Mouse (Mus musculus) lung, adult 2 months (tissue): ENCODE results near the gene Hes7. TPM values are rescaled to one million over a fixed set of nuclear protein-coding genes. Genes with fewer than 3 reads are reported as not detected.

Experiments used
- DNase-seq: peaks from one replicate; pipeline ENCODE4 v3.0.0; 2022
- H3K4me1 ChIP-seq: fragments of 200-500 bp; 2 replicates; pipeline ENCODE4 v1.6.1; 2011; ENCODE audit warnings: low read length; ENCODE audit not compliant: control insufficient read depth, insufficient read depth
- H3K4me3 ChIP-seq: fragments of 200-500 bp; replicated peaks from 2 replicates; pipeline ENCODE3; 2011; ENCODE audit warnings: low read depth, mild to moderate bottlenecking, control low read depth, low read length; ENCODE audit errors: extremely low read depth
- CTCF ChIP-seq: fragments of 200-500 bp; IDR thresholded peaks from 2 replicates; pipeline ENCODE4 v1.5.1; 2011; ENCODE audit warnings: mild to moderate bottlenecking, low read length, control low read depth; ENCODE audit not compliant: insufficient read depth
- POLR2A ChIP-seq: fragments of 200-500 bp; IDR thresholded peaks from 2 replicates; pipeline ENCODE4 v1.6.1; 2011; ENCODE audit warnings: low read depth, mild to moderate bottlenecking, control low read depth, low read length, borderline replicate concordance; ENCODE audit errors: extremely low read depth
- WGBS: fragments of 180-500 bp; shearing (Covaris S2); methylation state at CpG from one replicate; pipeline ENCODE4 v1.1.7; 2018; 5-methylcytosine and 5-hydroxymethylcytosine counted together
- polyA plus RNA-seq: library from polyadenylated mRNA; depleted of rRNA; stranded (reverse); fragments of >200 nt; gene quantifications from 2 replicates; pipeline ENCODE4 v1.2.3, GENCODE M21; 2012

The Hes7 gene
- polyA plus RNA-seq, 1 experiment, result 0.25 TPM

DNA sequence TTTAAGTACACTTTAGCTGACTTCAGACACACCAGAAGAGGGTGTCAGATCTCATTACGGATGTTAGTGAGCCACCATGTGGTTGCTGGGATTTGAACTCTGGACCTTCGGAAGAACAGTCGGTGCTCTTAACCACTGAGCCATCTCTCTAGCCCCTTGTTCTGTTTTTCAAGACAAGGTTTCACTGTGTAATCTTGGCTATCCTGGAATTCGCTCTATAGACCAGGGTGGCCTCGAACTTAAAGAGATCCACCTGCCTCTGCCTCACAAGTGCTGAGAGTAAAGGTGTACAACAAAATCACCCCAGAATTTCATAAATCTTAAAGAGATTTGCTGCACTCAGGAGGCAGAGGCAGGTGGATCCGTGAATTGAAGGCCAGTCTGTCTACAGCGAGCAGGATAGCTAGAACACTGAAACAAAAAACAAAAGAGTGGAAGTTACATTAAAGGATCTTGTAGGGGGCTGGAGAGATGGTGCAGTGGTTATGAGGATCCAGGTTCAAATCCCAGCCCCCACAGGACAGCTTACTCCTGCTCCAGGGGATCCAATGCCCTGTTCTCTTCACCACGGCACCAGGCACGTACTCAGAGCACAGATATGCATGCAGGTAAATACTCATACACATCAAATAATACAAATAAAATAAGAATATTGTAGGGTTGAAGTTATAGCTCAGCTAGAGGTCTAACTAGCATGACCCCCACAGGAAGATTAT, 44.3 kb upstream of the Hes7 start:
- Histone ChIP-seq H3K4me1 (peaks cover 9% of the 10 kb centered on the region), H3K4me3 (no peak overlapping the region)
- 51% methylated on average over 9 of the region's 9 CpGs for WGBS
- DNase-seq, result no peak
- TF ChIP-seq POLR2A (no peak), CTCF (no peak)

- Histone ChIP-seq H3K4me1 (peaks cover 6% of the 10 kb centered on the region; the same call in 1 of the 2 replicates), H3K4me3 (no peak overlapping the region)
- TF ChIP-seq POLR2A (no peak), CTCF (no peak)
- DNase-seq, result no peak
- 65% methylated on average over 5 of the region's 5 CpGs for WGBS
Observed at GRCm38 (mm10) chr11:69076572-69076971, 43.6 kb upstream of the Hes7 start.

DNA sequence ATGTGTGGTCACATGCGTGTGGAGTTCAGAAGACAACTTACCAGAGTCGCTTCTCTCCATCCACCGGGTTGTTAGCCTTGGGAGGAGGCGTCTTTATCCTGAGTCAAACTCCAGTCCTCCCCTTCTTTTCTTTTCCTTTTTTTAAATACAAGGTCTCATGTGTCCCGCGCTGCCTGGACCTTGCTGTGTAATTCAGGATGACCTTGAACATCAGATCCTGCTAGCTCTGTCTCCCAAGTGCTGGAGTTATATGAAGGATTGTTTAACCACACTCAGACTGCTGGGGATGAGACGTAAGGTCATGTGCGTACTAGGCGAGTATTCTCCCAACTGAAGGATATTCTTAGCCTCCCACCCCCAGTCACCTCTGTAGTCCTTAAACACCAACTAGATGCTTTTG, 42.9 kb upstream of the Hes7 start:
- Histone ChIP-seq H3K4me1 (peaks cover 6% of the 10 kb centered on the region; the same call in 1 of the 2 replicates), H3K4me3 (no peak overlapping the region)
- no peak for TF ChIP-seq POLR2A
- no peak for TF ChIP-seq CTCF
- DNase-seq, result no peak
- WGBS, result 82% methylated on average over 9 of the region's 9 CpGs

- TF ChIP-seq CTCF (no peak), POLR2A (no peak)
- H3K4me3 ChIP-seq, result no peak overlapping the region
- H3K4me1 ChIP-seq, result peaks cover 3% of the 10 kb centered on the region; the same call in 1 of the 2 replicates
- WGBS, result 77% methylated on average over 6 of the region's 6 CpGs
- DNase-seq, result no peak
Observed at GRCm38 (mm10) chr11:69078041-69078440, 42.2 kb upstream of the Hes7 start.

DNA sequence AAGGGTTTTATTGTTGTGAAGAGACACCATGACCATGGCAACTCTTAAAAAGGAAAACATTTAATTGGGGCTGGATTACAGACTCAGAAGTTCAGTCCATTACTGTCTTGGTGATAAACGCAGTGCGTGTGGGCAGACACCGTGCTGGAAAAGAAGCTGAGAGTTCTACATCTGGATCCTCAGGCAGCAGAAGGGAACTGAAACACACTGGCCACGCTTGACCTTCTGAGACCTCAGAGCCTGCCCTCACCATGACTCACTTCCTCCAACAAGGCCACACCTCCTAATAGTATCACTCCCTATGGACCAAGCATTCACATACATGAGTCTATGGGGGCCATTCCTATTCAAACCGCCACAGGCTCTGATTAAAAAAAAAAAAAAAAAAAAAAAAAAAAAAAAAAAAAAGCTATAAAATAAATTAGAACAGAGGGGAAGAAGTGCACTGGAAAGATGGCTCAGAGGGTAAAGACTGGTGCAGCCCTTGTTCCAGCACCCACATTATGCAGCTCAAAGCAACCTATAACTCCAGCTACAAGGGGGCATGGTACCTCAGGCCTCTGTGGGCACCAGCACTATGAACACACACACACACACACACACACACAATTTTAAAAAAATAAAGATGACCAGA, 41.3 kb upstream of the Hes7 start:
- no peak for TF ChIP-seq CTCF
- no peak for TF ChIP-seq POLR2A
- no peak for DNase-seq
- H3K4me3 ChIP-seq, result no peak overlapping the region
- H3K4me1 ChIP-seq, result no peaks in the 10 kb centered on the region
- 43% methylated on average over 5 of the region's 5 CpGs for WGBS

GRCm38 (mm10) chr11:69080102-69080854, 39.9 kb upstream of the Hes7 start:
- TF ChIP-seq CTCF, result no peak
- no peak for TF ChIP-seq POLR2A
- WGBS, result 77% methylated on average over 15 of the region's 15 CpGs
- no peaks in the 10 kb centered on the region for H3K4me1 ChIP-seq
- no peak overlapping the region for H3K4me3 ChIP-seq
- DNase-seq, result no peak

- H3K4me1 ChIP-seq, result no peaks in the 10 kb centered on the region
- TF ChIP-seq POLR2A (no peak), CTCF (no peak)
- no peak for DNase-seq
- WGBS, result 87% methylated on average over 8 of the region's 8 CpGs
- H3K4me3 ChIP-seq, result no peak overlapping the region
Observed at GRCm38 (mm10) chr11:69080855-69081222, 39.4 kb upstream of the Hes7 start.

DNA sequence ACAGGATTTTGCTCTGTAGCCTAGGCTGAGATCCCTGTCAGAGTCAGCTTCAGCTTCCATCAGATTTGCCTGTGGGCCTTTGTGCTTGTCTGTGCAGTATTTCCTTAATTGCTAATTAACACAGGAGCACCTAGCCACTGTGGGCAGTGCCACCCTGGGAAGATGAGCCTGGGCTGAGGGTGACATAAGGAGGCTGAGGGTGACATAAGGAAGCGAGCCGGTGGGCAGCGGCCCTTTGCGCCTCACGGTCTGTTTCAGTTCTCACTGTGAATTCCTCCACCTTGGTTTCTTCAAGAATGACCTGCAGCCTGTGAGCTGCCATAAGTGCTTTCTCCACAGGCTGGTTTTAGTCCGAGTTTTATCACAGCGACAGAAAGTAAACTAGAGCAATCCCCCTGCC, 38.6 kb upstream of the Hes7 start:
- Histone ChIP-seq H3K4me1 (no peaks in the 10 kb centered on the region), H3K4me3 (no peak overlapping the region)
- no peak for DNase-seq
- WGBS, result 76% methylated on average over 7 of the region's 7 CpGs
- TF ChIP-seq POLR2A, result no peak
- TF ChIP-seq CTCF, result no peak

GRCm38 (mm10) chr11:69085608-69086007, 34.6 kb upstream of the Hes7 start:
- TF ChIP-seq CTCF (no peak), POLR2A (no peak)
- WGBS, result 63% methylated on average over 6 of the region's 6 CpGs
- no peak overlapping the region for H3K4me3 ChIP-seq
- H3K4me1 ChIP-seq, result peaks cover 11% of the 10 kb centered on the region
- no peak for DNase-seq

DNA sequence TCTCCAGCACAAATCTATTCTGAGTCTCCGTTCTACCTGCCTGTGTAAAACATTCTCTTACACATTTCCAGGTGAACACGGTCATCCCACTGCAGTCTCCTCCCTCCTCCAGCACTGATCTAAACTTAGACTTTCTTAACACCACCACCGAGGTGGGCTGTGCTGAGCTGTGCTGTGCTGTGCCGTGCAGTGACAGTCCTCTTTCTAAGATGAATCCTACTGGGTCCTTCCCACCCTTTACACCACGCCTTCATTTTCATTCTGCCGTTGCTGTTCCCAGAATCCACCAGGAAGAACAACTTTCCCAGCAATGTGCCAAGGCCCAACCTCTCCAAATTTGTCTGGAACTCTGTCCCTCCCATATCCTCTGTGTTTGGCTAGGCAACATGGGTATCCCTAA, 33.8 kb upstream of the Hes7 start:
- no peak for DNase-seq
- WGBS, result 46% methylated on average over 6 of the region's 6 CpGs
- no peak for TF ChIP-seq POLR2A
- no peak for TF ChIP-seq CTCF

More for the DNA sequence above, 33.8 kb upstream of the Hes7 start:
- Histone ChIP-seq H3K4me3 (no peak overlapping the region), H3K4me1 (peaks cover 11% of the 10 kb centered on the region)
